Mouse (Mus musculus) olfactory bulb, adult 2 months (tissue): Measurements from ENCODE around the gene Mthfd1l.

ENCODE experiments used
- CTCF ChIP-seq: fragments of 200-500 bp; IDR thresholded peaks from 2 replicates; pipeline ENCODE4 v1.5.1; 2012; ENCODE audit warnings: low read depth, mild to moderate bottlenecking, low read length, moderate library complexity; ENCODE audit not compliant: insufficient read depth
- POLR2A ChIP-seq: fragments of 200-500 bp; IDR thresholded peaks from 2 replicates; pipeline ENCODE4 v1.6.1; 2012; ENCODE audit warnings: mild to moderate bottlenecking, low read depth, low read length, moderate library complexity; ENCODE audit not compliant: insufficient read depth

- TF ChIP-seq CTCF (no peak), POLR2A (no peak)
Observed at GRCm38 (mm10) chr10:4046496-4046895, 73.6 kb downstream of the Mthfd1l start.
